Mouse (Mus musculus): Measurements from ENCODE around the gene Gpx1.

The Gpx1 gene

DNA sequence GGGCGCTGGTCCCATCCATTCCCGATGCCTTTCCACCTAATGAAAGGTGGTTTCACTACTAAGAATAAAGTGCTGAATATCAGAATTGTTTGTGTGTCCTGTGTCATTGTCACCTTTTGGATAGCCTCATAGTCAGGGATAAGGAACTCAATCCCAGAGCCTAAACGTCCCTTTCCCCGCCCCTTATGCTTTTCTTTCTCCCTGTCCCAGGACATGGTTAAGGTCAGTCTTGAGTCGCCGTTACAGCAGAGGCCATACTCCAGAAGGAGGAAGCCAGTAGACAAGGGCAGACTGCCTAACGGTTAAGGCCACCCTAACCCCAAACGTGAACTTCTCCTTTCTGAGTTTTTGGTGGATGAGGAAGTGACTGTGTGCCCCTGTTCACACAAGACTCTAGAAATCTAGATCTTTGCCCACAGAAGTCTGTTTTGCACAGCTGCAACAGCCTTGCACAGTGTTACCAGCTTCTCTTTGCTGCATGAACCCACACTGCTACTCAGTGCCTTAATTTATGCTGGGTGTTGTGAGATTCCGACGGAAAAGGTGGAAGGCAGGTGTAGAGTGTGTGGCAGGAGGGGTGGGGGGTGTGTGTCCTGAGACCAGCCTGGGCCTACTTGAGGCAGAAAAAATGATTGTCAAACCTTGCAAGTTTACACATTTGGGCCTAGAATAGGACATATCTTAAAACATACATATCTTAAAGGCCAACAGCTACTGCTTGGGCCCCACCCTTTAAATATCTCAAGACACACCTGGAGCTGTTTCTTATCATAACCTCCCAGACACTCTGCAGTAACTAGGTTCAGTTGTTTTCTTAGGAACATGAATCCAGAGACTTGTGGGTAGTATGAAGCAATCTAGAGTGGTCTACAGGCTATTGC lies 1.8 kb downstream of the Gpx1 start:
- peak; percentile 36 for DNase-seq

DNA sequence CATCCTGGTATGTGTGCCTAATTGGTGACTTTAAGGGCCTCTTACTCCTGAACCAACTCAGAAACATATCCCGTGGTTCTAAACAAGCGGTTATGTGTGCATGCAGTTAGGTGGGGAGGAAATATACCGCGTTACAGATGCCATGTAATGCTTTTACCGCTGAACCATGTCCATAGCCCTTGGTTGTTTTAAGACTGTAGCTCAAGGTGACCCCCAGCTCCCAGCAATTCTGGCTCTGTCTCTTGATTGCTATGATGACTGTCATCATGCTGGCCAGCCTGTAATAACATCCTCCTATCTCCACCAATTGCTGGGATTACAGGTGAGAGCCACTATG lies 2.4 kb downstream of the Gpx1 start:
- DNase-seq, result no peak

DNA sequence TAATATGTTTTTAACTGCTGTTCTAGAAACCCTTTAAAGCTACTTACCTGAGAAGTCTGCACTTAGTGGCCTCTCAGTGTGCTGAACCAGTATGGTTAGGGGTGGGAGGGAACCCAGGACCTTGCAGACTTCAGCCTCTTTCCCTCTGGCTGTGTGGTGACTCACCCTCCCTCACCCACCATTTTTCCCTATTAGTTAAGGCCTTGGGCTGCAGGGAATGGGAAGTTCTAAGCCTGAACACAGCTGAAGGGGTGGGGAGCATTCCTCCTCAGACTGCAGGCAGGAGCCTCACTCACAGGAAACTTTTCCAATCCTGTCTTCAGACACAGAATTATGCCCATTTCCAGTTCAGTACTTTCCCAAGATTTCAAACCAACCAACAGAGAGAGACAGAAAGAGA lies 3.1 kb downstream of the Gpx1 start:
- no peak for DNase-seq

DNA sequence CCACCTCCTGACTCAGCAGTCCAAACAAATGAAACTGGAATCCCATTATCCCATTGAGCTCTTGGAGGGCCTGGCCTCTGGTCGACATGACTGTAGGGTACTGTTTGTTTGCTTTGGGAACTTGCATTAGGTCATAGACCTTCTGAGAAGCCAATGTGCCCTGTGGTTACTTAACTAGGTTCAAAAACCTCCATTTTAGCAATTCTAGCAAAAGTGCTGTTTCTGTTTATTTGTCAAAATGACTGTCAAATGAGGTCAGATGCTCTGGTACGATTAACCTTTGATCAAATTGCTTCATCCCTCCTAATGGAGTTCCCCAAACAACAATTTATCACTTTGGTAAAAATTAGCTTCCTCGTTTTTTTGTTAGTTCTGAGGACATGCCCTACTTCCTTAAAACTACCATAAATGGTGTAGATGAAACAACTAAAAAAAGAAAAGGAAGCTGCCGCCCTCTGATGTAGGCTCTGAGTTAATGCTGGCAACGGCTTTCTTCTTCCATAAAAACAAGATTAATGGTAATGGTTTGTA lies 3.7 kb downstream of the Gpx1 start:
- DNase-seq, result no peak

DNA sequence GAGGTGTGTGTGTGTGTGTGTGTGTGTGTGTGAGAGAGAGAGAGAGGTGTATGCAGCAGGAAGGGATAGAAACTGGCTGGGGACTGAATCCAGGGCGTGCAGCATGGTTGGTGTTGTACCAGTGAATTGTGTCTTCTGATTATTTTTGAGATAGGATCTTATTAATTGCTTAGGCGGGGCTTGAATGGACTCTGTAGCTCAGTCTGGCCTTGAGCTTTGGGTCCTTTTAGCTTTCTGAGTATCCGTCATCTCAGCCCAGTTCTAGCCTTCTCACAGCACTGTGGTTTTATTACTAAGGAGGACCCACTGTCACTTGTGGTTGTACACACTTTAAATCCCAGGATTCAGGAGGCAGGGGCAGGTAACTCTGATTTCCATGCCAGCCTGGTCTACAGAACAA lies 4.6 kb downstream of the Gpx1 start:
- no peak for DNase-seq

DNA sequence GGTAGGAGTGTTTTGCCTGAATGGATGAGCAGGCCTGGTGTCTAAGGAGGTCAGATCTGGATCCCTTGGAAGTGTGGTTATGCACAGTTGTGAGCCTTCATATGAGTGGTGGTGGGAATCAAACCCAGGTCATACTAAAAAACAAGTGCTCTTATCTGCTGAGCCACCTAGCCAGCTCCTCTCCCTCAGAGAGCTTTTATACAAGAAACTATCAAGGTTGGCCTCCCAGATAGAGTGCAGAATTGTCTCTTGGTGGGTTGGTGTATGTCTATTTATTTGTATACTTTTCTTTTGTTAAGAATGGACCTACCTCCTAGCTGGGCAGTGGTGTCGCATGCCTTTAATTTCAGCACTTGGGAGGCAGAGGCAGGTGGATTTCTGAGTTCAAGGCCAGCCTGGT lies 5.1 kb downstream of the Gpx1 start:
- DNase-seq, result no peak

DNA sequence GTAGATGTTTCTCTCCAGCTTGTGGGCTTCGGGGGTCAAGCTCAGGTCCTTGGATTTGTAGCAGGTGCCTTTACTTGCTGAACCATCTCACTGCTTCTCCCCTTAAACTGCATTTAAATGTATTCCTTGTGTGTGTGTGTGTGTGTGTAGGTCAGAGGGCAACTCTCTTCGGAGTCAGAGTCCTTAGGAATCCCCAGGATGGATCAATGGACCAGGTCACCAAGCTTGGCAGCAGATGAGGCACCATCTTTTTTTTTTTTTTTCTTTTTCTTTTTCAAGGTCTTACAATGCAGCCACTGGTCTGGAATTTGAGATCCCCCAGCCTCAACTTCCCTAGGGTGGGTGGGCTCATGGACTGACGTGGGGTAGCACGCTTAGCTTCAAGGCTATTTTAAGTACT lies 5.8 kb downstream of the Gpx1 start:
- no peak for DNase-seq

DNA sequence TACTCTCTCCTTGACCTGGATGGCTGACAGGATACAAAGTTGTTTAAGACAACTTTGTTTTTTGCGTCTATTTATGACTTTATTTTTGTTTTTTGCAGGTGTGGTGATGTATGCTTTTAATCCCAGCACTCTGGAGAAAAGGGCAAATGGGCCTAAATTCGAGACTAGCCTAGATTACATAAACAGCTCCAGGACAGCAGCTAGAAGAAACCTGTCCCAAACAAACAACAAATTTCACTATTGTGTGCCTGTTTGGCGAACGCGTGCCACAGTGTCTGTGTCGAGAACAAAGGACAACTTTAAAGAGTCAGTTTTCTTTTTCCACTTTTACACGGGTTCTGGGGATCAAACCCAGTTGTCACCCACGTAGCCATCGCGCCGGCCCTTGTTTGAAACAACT lies 8.3 kb downstream of the Gpx1 start:
- no peak for DNase-seq

DNA sequence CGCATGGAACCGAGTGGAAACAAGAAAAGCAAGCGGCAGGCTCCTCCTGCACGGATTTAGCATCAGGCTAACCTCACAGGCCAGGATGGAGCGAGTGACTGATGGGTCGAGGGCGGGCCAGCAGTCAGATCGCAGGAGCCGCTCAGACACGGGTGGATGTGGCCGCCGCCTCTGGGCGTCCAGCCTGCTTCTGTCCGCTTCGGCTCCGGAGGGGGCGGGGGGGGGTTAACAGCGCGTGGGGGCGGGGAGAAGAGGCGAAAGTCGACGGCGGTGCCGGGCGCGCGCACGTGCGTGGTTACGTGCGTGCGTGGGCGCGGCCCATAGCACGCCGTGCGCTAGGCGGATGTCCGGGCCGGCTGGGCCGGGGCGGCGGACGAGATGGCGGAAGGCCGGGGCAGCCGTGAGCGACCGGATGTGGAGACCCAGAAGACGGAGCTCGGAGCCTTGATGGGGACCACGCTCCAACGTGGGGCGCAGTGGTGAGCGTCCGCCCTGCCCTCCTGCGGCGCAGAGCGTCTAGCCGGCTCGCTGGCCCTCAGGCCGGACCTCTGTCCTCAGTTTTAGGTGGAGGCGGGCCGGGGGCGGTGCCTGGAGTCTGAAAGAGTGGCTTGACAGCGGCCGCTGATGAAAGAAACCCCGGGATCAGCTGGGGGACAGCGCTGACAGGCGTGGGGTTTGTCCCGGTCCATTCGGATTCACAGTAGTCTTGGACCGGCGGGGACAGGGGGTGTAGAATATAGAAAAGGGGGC lies 9.0 kb downstream of the Gpx1 start, which contains the start of gene Usp4:
Gene Usp4, plus strand, starts transcription at position 314 of the 750 bp plus-strand sequence.
- peak; percentile 88 for DNase-seq

DNA sequence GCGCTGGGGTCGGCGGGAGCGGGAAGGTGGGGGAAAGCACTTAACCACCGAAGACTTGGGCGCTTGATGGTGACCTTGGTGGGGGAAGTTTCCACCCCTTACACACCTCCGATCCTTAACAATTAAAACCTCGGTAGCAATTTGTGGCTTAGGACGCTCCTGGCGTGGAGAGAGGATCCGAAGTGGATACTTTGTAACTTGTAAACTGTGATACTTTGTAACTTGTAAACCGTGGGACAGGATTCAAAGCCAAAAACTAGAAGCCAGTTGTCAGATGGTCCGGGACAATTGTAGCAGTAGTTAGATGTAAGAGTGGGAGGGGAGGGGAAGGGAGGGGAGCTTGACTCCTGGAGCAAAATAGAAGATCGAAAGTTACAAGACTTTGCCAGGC lies 9.6 kb downstream of the Gpx1 start:
- no peak for DNase-seq

DNA sequence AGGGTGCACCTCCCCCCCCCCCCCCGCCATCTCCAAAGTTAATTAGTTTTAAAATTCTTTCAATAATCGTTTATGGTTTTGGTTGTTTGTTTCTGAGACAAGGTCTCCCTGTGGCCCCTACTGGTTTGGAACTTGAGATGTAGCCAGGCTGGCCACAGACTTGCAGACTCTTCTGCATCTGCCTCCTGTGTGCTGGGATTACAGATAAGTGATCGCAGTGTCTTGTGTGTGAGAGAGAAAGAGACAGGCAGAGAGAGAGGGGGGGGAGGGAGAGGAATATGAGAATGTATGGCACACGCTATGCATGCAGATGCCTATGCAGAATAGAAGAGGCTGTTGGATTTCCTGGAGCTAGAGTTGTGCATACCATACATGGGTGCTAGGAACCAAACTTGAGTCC lies 11.0 kb downstream of the Gpx1 start:
- no peak for DNase-seq

DNA sequence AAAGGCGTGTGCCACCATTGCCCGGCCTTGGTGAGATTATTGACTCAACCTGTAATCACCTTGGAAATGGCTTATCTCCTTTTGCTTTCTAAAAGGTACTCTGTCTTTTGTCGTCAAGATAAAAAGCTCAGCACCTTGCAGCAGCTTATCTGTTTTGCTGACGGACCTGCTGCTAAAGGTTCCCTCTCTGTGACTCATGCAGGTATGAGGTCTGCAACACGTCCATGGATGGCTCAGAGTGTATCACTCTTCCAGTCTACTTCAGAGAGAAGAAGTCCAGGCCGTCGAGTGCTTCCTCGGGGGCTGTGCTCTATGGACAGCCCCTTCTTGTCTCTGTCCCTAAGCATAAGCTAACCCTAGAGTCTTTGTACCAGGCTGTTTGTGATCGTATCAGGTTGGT lies 39.5 kb downstream of the Gpx1 start:
- DNase-seq, result no peak

DNA sequence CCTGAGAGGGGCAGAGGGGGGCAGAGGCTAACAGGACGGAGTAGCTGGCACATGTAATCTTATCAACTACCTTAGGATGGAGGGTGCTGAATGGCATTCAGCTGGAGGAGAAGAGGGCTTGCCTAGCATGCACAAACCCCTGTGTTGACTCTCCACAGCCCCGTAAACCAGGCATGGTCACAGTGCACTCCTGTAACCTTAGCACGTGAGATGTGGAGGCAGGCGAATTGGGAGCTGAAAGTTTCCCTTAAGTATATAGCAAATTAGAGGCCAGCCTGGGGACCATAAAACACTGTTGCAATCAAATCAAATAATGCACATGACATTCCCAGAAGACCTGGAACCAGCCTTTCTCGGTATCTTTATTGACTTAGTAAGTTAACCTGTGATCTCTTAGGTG lies 40.0 kb downstream of the Gpx1 start:
- no peak for DNase-seq

DNA sequence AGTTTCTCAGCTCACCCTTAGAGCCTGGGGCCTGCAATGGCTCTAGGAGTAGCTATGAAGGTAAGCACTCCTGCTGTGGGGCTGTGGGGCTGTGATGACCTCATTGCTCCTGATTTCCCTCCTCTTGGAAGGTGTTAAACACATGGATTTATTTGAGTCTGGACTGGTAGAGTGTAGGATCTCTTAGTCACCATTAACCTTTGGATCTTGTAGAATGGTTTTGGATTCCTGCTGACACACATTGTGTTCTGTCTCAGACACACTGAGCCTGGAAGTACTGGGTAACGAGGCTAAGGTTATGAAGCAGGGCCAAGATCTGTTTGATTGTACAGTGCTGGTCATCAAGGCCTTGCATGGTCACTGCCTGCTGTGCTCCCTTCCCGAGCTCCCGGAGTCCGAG lies 40.6 kb downstream of the Gpx1 start:
- DNase-seq, result no peak

DNA sequence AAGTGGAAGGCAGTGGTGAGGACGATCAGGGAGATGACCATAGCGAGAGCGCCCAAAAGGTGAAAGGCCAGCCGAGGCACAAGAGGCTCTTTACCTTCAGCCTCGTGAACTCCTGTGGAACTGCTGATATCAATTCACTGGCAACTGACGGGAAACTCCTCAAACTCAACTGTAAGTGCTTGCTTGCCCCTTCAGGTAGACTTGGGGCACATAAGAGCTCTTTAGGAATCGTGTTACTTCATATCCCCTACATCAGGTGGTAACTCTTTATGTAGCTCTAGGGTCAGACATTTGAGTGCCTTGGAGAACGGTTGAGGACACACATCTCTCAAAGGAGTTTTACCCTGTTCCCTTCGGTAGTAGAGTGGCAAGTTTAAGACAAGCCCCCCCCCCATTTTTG lies 42.7 kb downstream of the Gpx1 start:
- DNase-seq, result no peak

DNA sequence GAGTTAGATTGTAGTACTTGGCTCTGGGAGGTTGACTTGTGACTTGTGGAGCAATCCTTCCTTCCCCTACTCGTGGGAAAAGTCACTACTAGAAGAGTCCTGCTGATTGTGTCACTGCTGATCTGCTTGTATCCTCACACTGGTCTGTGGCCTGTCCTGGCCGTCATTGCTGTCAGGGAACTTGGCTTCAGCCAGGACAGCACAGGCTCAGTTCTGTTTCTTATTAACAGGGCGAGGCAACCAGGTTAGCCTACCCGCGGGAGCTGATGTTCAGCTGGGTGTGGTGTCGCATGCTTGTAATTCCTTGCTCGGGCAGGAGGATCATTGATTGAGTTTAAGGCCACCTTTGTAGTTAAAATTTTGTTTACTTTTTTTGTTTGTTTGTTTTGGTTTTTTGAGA lies 46.3 kb downstream of the Gpx1 start:
- no peak for DNase-seq

DNA sequence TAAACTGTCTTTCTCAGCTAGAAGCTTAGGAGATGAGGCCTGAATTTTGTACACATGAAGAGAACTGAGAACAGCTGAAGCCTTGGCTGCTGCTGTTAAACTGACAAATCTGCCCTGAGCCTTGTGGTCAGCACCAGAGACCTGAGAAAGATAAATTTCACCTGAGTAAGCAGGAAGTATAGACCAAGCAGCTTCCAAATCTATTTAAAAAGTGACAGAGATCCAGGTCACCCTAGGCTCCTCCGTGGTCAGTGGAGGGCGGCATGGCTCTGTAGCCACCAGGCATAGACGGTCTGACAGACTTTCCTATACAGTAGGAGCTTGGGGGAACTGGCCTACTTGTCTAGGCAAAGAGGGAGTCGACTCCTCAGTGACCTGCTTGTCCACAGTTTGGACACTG lies 48.1 kb downstream of the Gpx1 start:
- no peak for DNase-seq

DNA sequence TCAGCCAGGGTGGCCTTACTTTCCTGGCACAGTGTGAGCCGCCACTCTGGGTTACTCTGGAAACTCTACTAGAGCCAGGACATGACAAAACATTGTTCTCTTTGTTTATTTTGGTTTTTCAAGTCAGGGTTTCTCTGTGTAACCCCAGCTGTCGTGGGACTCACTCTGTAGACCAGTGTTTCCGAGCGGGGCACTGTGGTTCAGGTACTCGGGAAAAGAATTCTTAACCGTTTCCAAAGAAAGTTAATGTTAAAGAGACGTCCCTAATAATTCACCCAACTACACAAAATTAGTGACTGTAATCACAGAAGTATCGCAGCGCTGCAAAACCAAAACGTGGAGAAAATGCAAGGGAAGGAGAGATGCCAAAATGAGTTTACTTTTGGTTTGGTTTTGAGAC lies 49.9 kb downstream of the Gpx1 start:
- DNase-seq, result no peak

DNA sequence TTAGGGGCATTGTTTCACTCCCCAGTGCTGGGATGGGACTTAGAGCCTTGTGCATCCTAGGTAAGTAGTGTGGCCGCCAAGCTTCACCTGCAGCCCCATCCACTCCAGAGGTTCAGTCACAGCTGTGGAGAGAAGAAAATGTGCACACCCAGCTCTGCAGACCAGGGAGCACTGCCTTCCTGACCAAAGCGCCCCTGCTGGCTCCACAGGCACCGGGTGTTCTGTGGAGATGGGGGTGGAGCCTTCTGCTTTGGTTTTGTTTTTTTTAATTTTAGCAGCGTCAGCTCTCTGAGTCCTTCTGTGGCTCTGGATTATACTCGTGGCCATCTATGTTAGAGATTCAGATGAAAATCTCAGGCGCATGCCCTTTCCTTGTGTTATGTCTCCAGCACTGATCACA lies 50.5 kb downstream of the Gpx1 start:
- DNase-seq, result no peak
